Mouse (Mus musculus): Measurements from ENCODE around the gene Gpatch4. TPM values are rescaled to one million over a fixed set of nuclear protein-coding genes. Genes with fewer than 3 reads are reported as not detected.

Gpatch4 gene
- total RNA-seq, 2 experiments from 2014 or later = 11.4 to 11.8 TPM

- no peak for DNase-seq (ENCODE audit: low spot score in 2 of 2)
Measured at GRCm38 (mm10) chr3:88090106-88090505, 47.2 kb downstream of the Gpatch4 start.

GRCm38 (mm10) chr3:88090616-88091015 lies 47.7 kb downstream of the Gpatch4 start:
- no peak for DNase-seq (ENCODE audit: low spot score in 2 of 2)

GRCm38 (mm10) chr3:88094126-88094525 lies 51.2 kb downstream of the Gpatch4 start:
- no peak for DNase-seq (ENCODE audit: low spot score in 2 of 2)

GRCm38 (mm10) chr3:88097666-88098065 lies 54.8 kb downstream of the Gpatch4 start:
- DNase-seq (ENCODE audit: low spot score in 2 of 2) = no peak

- DNase-seq (ENCODE audit: low spot score in 2 of 2) = no peak
Measured at GRCm38 (mm10) chr3:88100251-88100650, 57.3 kb downstream of the Gpatch4 start.

GRCm38 (mm10) chr3:88101736-88102135 lies 58.8 kb downstream of the Gpatch4 start:
- DNase-seq (ENCODE audit: low spot score in 2 of 2) = no peak

GRCm38 (mm10) chr3:88102196-88102595 lies 59.3 kb downstream of the Gpatch4 start:
- DNase-seq (ENCODE audit: low spot score in 2 of 2) = no peak

GRCm38 (mm10) chr3:88102611-88103010 lies 59.7 kb downstream of the Gpatch4 start:
- no peak for DNase-seq (ENCODE audit: low spot score in 2 of 2)

Other genes starting within 250 kb of the Gpatch4 start
- gene Ntrk1, start 247.9 kb upstream of the Gpatch4 start, total RNA-seq (2021) = under 1 TPM; 0.10 to 0.13 TPM
- gene Insrr, start 246.2 kb upstream of the Gpatch4 start, total RNA-seq (2021) = under 1 TPM; 0.15 to 0.18 TPM
- gene Pear1, start 218.8 kb upstream of the Gpatch4 start, total RNA-seq (2021) = 10 to 100 TPM; 20.8 to 26.2 TPM
- under 1 TPM in 1 of 2 experiments, not detected in 1; 0.16 TPM for gene Sh2d2a, start 196.4 kb upstream of the Gpatch4 start, total RNA-seq (2021)
- 10 to 100 TPM; 56.7 to 58.3 TPM for gene Prcc, start 157.5 kb upstream of the Gpatch4 start, total RNA-seq (2021)
- 100 to 1,000 TPM; 179 to 182 TPM for gene Hdgf, start 136.8 kb upstream of the Gpatch4 start, total RNA-seq (2021)
- 10 to 100 TPM; 55.0 to 57.0 TPM for gene Mrpl24, start 123.6 kb upstream of the Gpatch4 start, total RNA-seq (2021)
- 10 to 100 TPM; 20.2 to 20.6 TPM for gene Isg20l2, start 112.8 kb upstream of the Gpatch4 start, total RNA-seq (2021)
- gene Rrnad1, start 112.4 kb upstream of the Gpatch4 start, total RNA-seq (2021) = 1 to 10 TPM; 7.4 to 8.7 TPM
- gene Crabp2, start 94.4 kb upstream of the Gpatch4 start, total RNA-seq (2021) = 1 to 10 TPM; 1.3 to 2.2 TPM
- gene Nes, start 72.0 kb upstream of the Gpatch4 start, total RNA-seq (2021) = 100 to 1,000 TPM; 169 to 207 TPM
- under 1 TPM in 1 of 2 experiments, not detected in 1; 0.12 TPM for gene Bcan, start 42.9 kb upstream of the Gpatch4 start, total RNA-seq (2021)
- under 1 TPM in 1 of 2 experiments, not detected in 1; 0.21 TPM for gene Hapln2, start 15.5 kb upstream of the Gpatch4 start, total RNA-seq (2021)
- gene Naxe, start 15.4 kb downstream of the Gpatch4 start, total RNA-seq (2021) = 10 to 100 TPM; 64.9 to 73.1 TPM
- not detected for gene Ttc24, start 35.2 kb downstream of the Gpatch4 start, total RNA-seq (2021)
- 10 to 100 TPM; 14.8 to 16.8 TPM for gene Iqgap3, start 38.9 kb downstream of the Gpatch4 start, total RNA-seq (2021)
- 100 to 1,000 TPM; 160 to 174 TPM for gene Mef2d, start 99.3 kb downstream of the Gpatch4 start, total RNA-seq (2021)
- gene Rhbg, start 211.6 kb downstream of the Gpatch4 start, total RNA-seq (2021) = under 1 TPM in 1 of 2 experiments, not detected in 1; 0.16 TPM
- under 1 TPM; 0.26 to 0.59 TPM for gene Gm38392, start 244.1 kb downstream of the Gpatch4 start, total RNA-seq (2021)

All from gastrocnemius, postnatal 4 days (tissue).